Mouse (Mus musculus) MEL (cell line): ENCODE results near the gene Iqschfp.

Source experiments
- CTCF ChIP-seq, 3 experiments: IDR thresholded peaks in 2 of 3; conservative IDR thresholded peaks in 1 of 3; 2 replicates each; pipeline ENCODE4 v1.5.1; 2011 to 2012; ENCODE audit warnings: low read length in 3 of 3, low read depth in 2 of 3, mild to moderate bottlenecking in 2 of 3, improper control_type of control experiment in 1 of 3, inconsistent platforms in 1 of 3, mixed read lengths in 1 of 3, moderate library complexity in 1 of 3; ENCODE audit not compliant: control insufficient read depth in 1 of 3, insufficient read depth in 1 of 3, poor library complexity in 1 of 3, severe bottlenecking in 1 of 3
- ELF1 ChIP-seq: IDR thresholded peaks from 2 replicates; pipeline ENCODE4 v1.6.1; 2014; ENCODE audit warnings: low read depth, mild to moderate bottlenecking, inconsistent platforms, low read length, improper control_type of control experiment, moderate library complexity
- EP300 ChIP-seq, 2 experiments: IDR thresholded peaks; 2 replicates each; pipeline ENCODE4 v1.6.1; 2011; ENCODE audit warnings: improper control_type of control experiment in 2 of 2, low read length in 2 of 2, low read depth in 1 of 2, mild to moderate bottlenecking in 1 of 2
- MAZ ChIP-seq: IDR thresholded peaks from 2 replicates; pipeline ENCODE4 v1.6.1; 2012; ENCODE audit warnings: low read depth, mild to moderate bottlenecking, inconsistent platforms, low read length, improper control_type of control experiment
- POLR2A ChIP-seq, 2 experiments: IDR thresholded peaks; 2 replicates each; pipeline ENCODE4 v1.6.1; 2011 to 2012; ENCODE audit warnings: low read length in 2 of 2, mild to moderate bottlenecking in 2 of 2, control low read depth in 1 of 2, improper control_type of control experiment in 1 of 2, low read depth in 1 of 2, moderate library complexity in 1 of 2; ENCODE audit not compliant: control insufficient read depth in 1 of 2, insufficient read depth in 1 of 2, poor library complexity in 1 of 2
- POLR2AphosphoS2 ChIP-seq: IDR thresholded peaks from 2 replicates; pipeline ENCODE4 v1.6.1; 2011; ENCODE audit warnings: low read length, improper control_type of control experiment
- POLR2AphosphoS5 ChIP-seq: IDR thresholded peaks from 2 replicates; pipeline ENCODE4 v1.6.1; 2012; ENCODE audit warnings: low read depth, borderline replicate concordance, mild to moderate bottlenecking, inconsistent platforms, low read length, moderate library complexity, mixed read lengths
- TAL1 ChIP-seq: IDR thresholded peaks from 2 replicates; pipeline ENCODE4 v1.6.1; 2012; ENCODE audit warnings: mild to moderate bottlenecking, inconsistent platforms, low read length, moderate library complexity, mixed read lengths
- ZKSCAN1 ChIP-seq: IDR thresholded peaks from 2 replicates; pipeline ENCODE4 v1.6.1; 2012; ENCODE audit warnings: low read depth, mild to moderate bottlenecking, inconsistent platforms, low read length, improper control_type of control experiment, moderate library complexity
- ZMIZ1 ChIP-seq: IDR thresholded peaks from 2 replicates; pipeline ENCODE4 v1.6.1; 2012; ENCODE audit warnings: low read depth, mild to moderate bottlenecking, inconsistent platforms, low read length, improper control_type of control experiment, moderate library complexity
- ZNF384 ChIP-seq: IDR thresholded peaks from 2 replicates; pipeline ENCODE4 v1.6.1; 2012; ENCODE audit warnings: low read depth, mild to moderate bottlenecking, inconsistent platforms, low read length, improper control_type of control experiment

DNA sequence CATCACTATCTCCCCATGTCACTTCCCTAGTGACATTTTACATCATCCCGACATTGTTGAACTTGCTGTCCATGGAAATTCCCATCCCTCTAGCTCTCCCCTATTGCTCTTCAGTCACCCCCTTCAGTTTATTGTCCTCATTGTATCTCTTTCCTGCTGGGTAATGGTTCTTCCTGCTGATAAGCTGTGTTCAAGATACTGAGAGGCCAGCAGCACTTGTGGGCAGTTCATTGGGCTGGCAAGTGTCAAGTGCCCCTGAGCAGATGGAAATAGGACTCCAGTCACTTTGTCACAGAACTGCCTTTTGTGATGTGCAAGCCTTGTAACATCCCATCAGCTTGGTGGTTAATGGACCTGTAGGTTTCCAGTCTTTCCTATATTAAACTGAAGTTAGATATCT lies 413.6 kb downstream of the Iqschfp start:
- TF ChIP-seq CTCF (IDR thresholded peaks at IDR 0.05 in 2 of 3, conservative IDR thresholded peaks at IDR 0.05 in 1 of 3; ENCODE audit: control insufficient read depth in 1 of 3, insufficient read depth in 1 of 3, low read depth in 2 of 3, low read length in 3 of 3, poor library complexity in 1 of 3, severe bottlenecking in 1 of 3) (no peak), POLR2A (IDR thresholded peaks at IDR 0.05; ENCODE audit: control insufficient read depth in 1 of 2, insufficient read depth in 1 of 2, low read depth in 1 of 2, low read length in 2 of 2, poor library complexity in 1 of 2) (no peak), ZKSCAN1 (no peak), EP300 (IDR thresholded peaks at IDR 0.05; ENCODE audit: low read depth in 1 of 2, low read length in 2 of 2) (no peak), MAZ (no peak), POLR2AphosphoS2 (no peak), TAL1 (no peak), POLR2AphosphoS5 (no peak), ELF1 (no peak), ZMIZ1 (no peak), ZNF384 (no peak)
